Mouse (Mus musculus): ENCODE measurements around the gene Wipf2. TPM values are rescaled to one million over a fixed set of nuclear protein-coding genes. Genes with fewer than 3 reads are reported as not detected.
A peak's percentile ranks its signal among the peaks of the same experiment; 100 is the strongest.

Gene Wipf2
- polyA plus RNA-seq, 1 experiment from 2014 or later = 5.2 TPM

- Histone ChIP-seq H3K4me2 (replicated peaks) (peak overlapping the region; percentile 92), H3K9ac (replicated peaks) (peak overlapping the region; percentile 71), H3K27me3 (peaks cover 12% of the 10 kb centered on the region), H3K27ac (peak overlapping the region; percentile 88), H3K4me3 (replicated peaks) (peak overlapping the region; percentile 56), H3K36me3 (no peaks in the 10 kb centered on the region), H3K9me3 (no peaks in the 10 kb centered on the region), H3K4me1 (replicated peaks) (peaks cover 86% of the 10 kb centered on the region)
- peak; percentile 55 for ATAC-seq
- 2% methylated on average over 15 of the region's 15 CpGs for WGBS
These were observed 78.5 kb downstream of the Wipf2 start for GRCm38 (mm10) chr11:98941826-98942550.

GRCm38 (mm10) chr11:98942555-98942922 lies 79.1 kb downstream of the Wipf2 start:
- Histone ChIP-seq H3K4me1 (replicated peaks) (peaks cover 84% of the 10 kb centered on the region), H3K9ac (replicated peaks) (peak overlapping the region; percentile 71), H3K27me3 (peaks cover 12% of the 10 kb centered on the region), H3K36me3 (no peaks in the 10 kb centered on the region), H3K4me3 (replicated peaks) (peak overlapping the region; percentile 56), H3K27ac (peak overlapping the region; percentile 88), H3K9me3 (no peaks in the 10 kb centered on the region), H3K4me2 (replicated peaks) (peak overlapping the region; percentile 92)
- ATAC-seq = peak; percentile 12
- 69% methylated on average over 3 of the region's 3 CpGs for WGBS

- 73% methylated on average over 8 of the region's 8 CpGs for WGBS
- Histone ChIP-seq H3K9me3 (no peaks in the 10 kb centered on the region), H3K4me3 (replicated peaks) (no peak overlapping the region), H3K27ac (peak overlapping the region; percentile 88), H3K27me3 (peaks cover 12% of the 10 kb centered on the region), H3K36me3 (no peaks in the 10 kb centered on the region), H3K4me1 (replicated peaks) (peaks cover 78% of the 10 kb centered on the region), H3K4me2 (replicated peaks) (peak overlapping the region; percentile 92), H3K9ac (replicated peaks) (peak overlapping the region; percentile 71)
- ATAC-seq = peak; percentile 15; the same call in 1 of the 2 replicates
These were observed 79.6 kb downstream of the Wipf2 start for GRCm38 (mm10) chr11:98942923-98943641.

- H3K9me3 ChIP-seq = no peaks in the 10 kb centered on the region
- 0 out of 2 replicates have a peak overlapping the region, but pooled peaks have one; percentile 92 for H3K4me2 ChIP-seq (replicated peaks)
- H3K36me3 ChIP-seq = no peaks in the 10 kb centered on the region
- WGBS = 30% methylated on average over 14 of the region's 14 CpGs
- H3K27ac ChIP-seq = peak overlapping the region; percentile 88
- peaks cover 8% of the 10 kb centered on the region for H3K27me3 ChIP-seq
- no peak overlapping the region for H3K4me3 ChIP-seq (replicated peaks)
- ATAC-seq = no peak
- peaks cover 70% of the 10 kb centered on the region for H3K4me1 ChIP-seq (replicated peaks)
- H3K9ac ChIP-seq (replicated peaks) = peak overlapping the region; percentile 36; the same call in 1 of the 2 replicates
These were observed 80.5 kb downstream of the Wipf2 start for GRCm38 (mm10) chr11:98943741-98944461.

GRCm38 (mm10) chr11:98944897-98945604 lies 81.6 kb downstream of the Wipf2 start:
- no peak for ATAC-seq
- no peak overlapping the region for H3K4me2 ChIP-seq (replicated peaks)
- WGBS = 29% methylated on average over 11 of the region's 11 CpGs
- H3K4me3 ChIP-seq (replicated peaks) = no peak overlapping the region
- H3K27me3 ChIP-seq = no peaks in the 10 kb centered on the region
- H3K9ac ChIP-seq (replicated peaks) = no peak overlapping the region
- H3K9me3 ChIP-seq = no peaks in the 10 kb centered on the region
- no peaks in the 10 kb centered on the region for H3K36me3 ChIP-seq
- H3K4me1 ChIP-seq (replicated peaks) = peaks cover 67% of the 10 kb centered on the region
- no peak overlapping the region for H3K27ac ChIP-seq

- Histone ChIP-seq H3K27ac (no peak overlapping the region), H3K27me3 (no peaks in the 10 kb centered on the region), H3K4me1 (replicated peaks) (peaks cover 63% of the 10 kb centered on the region), H3K9me3 (no peaks in the 10 kb centered on the region), H3K4me3 (replicated peaks) (no peak overlapping the region), H3K9ac (replicated peaks) (no peak overlapping the region), H3K4me2 (replicated peaks) (no peak overlapping the region), H3K36me3 (no peaks in the 10 kb centered on the region)
- ATAC-seq = no peak
- 39% methylated on average over 3 of the region's 3 CpGs for WGBS
These were observed 82.2 kb downstream of the Wipf2 start for GRCm38 (mm10) chr11:98945605-98945977.

GRCm38 (mm10) chr11:98947969-98948569 lies 84.6 kb downstream of the Wipf2 start:
- Histone ChIP-seq H3K27me3 (0 out of 2 replicates have a peak, but pooled peaks cover 4% of the 10 kb centered on the region), H3K4me1 (replicated peaks) (peaks cover 48% of the 10 kb centered on the region), H3K4me3 (replicated peaks) (no peak overlapping the region), H3K36me3 (no peaks in the 10 kb centered on the region), H3K27ac (no peak overlapping the region), H3K9ac (replicated peaks) (no peak overlapping the region), H3K4me2 (replicated peaks) (no peak overlapping the region), H3K9me3 (no peaks in the 10 kb centered on the region)
- no peak for ATAC-seq
- whole genome bisulfite sequencing = 90% methylated on average over 18 of the region's 18 CpGs

GRCm38 (mm10) chr11:98949242-98949957 lies 86.0 kb downstream of the Wipf2 start:
- ATAC-seq = no peak
- H3K4me1 ChIP-seq (replicated peaks) = peaks cover 46% of the 10 kb centered on the region
- WGBS = 68% methylated on average over 12 of the region's 12 CpGs

GRCm38 (mm10) chr11:98949958-98950460 lies 86.6 kb downstream of the Wipf2 start:
- H3K4me2 ChIP-seq (replicated peaks) = no peak overlapping the region
- WGBS = 85% methylated on average over 7 of the region's 7 CpGs
- 0 out of 2 replicates have a peak overlapping the region, but pooled peaks have one; percentile 23 for H3K9ac ChIP-seq (replicated peaks)

More at GRCm38 (mm10) chr11:98949242-98949957, 86.0 kb downstream of the Wipf2 start:
- Histone ChIP-seq H3K4me2 (replicated peaks) (no peak overlapping the region), H3K4me3 (replicated peaks) (no peak overlapping the region), H3K9ac (replicated peaks) (no peak overlapping the region), H3K36me3 (no peaks in the 10 kb centered on the region), H3K27me3 (0 out of 2 replicates have a peak, but pooled peaks cover 4% of the 10 kb centered on the region), H3K9me3 (no peaks in the 10 kb centered on the region), H3K27ac (no peak overlapping the region)

GRCm38 (mm10) chr11:98950484-98950883 lies 87.0 kb downstream of the Wipf2 start:
- Histone ChIP-seq H3K27ac (no peak overlapping the region), H3K4me1 (replicated peaks) (peaks cover 46% of the 10 kb centered on the region)

More at GRCm38 (mm10) chr11:98949958-98950460, 86.6 kb downstream of the Wipf2 start:
- H3K4me3 ChIP-seq (replicated peaks) = no peak overlapping the region
- H3K27ac ChIP-seq = no peak overlapping the region
- no peaks in the 10 kb centered on the region for H3K36me3 ChIP-seq
- no peak for ATAC-seq
- H3K27me3 ChIP-seq = 0 out of 2 replicates have a peak, but pooled peaks cover 4% of the 10 kb centered on the region
- H3K4me1 ChIP-seq (replicated peaks) = peaks cover 46% of the 10 kb centered on the region
- no peaks in the 10 kb centered on the region for H3K9me3 ChIP-seq

More at GRCm38 (mm10) chr11:98950484-98950883, 87.0 kb downstream of the Wipf2 start:
- Histone ChIP-seq H3K4me2 (replicated peaks) (no peak overlapping the region), H3K9me3 (no peaks in the 10 kb centered on the region), H3K27me3 (0 out of 2 replicates have a peak, but pooled peaks cover 4% of the 10 kb centered on the region), H3K4me3 (replicated peaks) (no peak overlapping the region), H3K9ac (replicated peaks) (no peak overlapping the region), H3K36me3 (no peaks in the 10 kb centered on the region)
- no peak for ATAC-seq
- whole genome bisulfite sequencing = 83% methylated on average over 9 of the region's 9 CpGs
